Mouse (Mus musculus): ENCODE measurements around the gene March4.
A peak's percentile ranks its signal among the peaks of the same experiment; 100 is the strongest.

March4 gene

DNA sequence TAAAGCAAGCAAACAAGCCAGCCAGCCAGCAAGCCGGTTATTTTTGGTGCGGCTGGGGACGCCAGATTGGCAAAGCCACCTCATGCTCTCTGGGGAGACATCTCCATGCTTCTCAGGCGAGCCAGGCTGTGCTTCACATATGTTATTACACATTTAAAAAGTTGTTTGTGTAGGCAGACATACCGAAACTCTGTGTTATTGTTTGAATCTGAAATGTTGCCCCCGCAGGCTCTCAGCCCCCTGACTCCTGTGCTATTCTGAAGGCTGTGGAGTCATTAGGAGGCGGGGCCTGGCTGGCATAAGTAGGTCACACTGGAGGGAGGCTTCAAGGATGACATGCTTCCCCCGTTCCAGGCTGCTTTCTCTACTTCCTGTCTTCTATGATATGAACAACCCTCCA lies 97.6 kb downstream of the March4 start:
- DNase-seq = no peak

DNA sequence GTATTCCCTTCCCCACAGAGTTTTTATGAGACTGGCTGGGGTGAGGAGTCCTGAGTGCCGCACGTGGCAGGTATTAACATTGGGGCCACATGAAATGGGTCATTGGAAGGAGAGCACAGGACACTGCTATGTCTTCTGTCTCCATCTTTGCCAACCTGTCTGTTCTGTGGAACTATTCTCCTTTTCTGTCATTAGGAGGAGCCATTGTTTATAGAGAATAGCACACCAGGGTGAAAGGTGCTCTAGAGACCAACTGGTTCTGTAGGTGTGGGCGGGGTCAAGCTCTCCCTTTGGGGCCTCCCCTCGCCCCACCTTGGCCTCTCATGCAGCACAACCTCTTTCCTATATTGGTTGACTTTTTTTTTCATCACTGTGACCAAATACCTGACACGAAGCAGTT lies 99.8 kb downstream of the March4 start:
- no peak for DNase-seq

DNA sequence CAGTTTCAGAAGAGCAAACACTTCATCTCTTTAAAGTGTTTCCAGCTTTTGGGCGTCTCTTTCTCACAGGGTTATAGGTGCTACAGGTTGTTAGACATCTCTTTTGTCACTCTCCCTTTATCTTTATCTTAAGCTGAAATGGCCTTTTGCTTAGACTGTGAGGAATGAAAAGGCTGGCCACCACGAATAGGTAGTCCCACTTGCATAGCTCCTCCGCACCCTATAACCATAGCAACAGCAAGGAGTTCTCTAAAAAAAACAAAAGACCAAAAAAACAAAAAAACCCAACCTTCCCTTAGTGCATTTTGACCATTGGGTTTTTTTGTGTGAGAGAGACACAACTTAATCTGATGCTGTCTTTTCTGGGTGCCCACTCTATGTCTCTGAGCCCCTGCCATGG lies 102.2 kb downstream of the March4 start:
- DNase-seq = no peak

DNA sequence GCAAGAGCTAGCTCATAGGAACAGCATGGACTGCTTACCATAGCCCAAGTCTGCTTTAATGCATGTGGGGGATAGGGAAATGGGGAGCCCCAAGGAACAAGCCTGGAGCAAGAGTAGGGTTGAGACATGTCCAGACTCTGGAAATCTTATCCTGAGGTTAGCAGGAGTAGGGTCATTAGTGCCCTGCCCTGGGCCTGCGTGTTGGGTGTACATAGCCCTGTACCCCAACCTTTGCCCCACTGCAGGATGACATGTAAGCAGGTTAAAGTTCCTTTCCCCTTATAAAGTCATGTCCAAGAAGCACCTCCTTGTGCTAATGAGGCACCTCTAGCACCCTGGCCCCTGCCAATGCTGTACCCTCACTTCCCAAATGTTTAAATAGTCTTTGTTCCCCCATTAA lies 104.2 kb downstream of the March4 start:
- DNase-seq = no peak

DNA sequence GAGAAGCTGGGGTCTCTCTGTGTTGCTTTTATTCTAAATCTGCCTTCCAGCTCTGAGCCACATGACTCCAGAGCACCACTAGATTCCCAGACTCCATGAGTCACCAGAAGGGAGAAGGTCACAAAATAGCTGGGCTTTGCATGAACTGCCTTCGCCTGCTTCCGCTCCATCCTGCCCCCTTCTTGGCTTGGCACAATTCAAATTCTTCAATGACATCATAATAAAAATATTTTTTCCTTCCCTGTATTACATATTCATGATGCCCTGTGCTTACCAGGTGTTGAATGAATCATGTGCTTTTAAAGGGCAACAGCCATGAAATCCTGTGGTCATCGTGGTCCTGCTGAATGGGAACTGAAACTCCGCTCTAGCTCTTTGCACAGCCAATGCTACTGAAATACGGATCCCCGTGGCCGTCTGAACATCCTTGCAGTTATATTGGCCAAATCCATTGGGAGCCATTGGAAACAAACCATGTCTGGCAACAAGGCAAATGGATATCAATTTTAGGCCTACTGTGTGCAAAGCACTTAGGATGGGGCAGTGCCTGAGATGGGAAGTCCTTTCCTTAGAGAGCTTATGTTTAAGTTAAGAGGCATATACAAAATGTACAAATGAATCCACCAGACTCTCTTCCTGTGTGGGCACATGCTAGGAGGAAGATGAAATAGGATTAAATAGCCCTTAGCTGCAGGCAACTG lies 107.5 kb downstream of the March4 start:
- DNase-seq = peak; percentile 35 to 50

DNA sequence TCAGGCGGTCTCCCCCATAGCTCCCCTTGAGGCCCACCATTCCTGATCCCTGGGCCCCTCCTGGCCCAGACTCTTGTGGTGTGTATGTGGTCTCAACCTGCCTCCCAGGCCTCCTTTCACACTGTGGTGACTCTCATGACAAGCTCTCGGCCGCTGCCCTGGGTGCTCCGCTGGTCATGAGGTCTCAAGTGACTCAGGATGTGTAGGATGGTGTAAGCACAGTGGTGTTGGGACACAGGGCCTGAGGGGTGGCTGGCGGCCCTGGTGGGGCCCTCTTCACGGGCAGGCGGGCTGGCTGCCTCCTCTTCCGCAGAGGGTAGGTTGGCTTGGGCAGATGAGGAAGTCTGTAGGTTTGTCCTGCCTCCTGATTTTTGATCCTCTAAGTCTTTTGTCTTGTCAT lies 108.2 kb downstream of the March4 start:
- DNase-seq = peak; percentile 21 to 37

DNA sequence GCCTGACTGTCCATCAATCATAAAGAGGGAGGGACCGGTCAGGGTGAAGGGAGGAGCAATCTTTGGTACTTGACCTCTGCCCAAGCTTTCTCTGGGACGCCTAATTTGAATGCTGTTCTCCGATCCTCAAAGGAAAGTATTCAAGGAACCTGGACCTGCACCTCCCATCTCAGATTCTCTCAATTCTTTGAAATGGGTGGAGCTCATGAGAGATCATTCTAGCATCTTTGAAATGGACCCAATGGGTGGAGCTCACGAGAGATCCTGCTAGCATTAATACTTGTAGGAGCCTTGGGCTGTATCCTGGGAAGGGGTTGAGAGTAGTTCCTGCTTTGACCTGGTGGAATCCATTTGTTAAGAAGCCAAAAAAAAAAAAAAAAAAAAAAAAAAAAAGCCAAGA lies 110.3 kb downstream of the March4 start:
- DNase-seq = no peak

DNA sequence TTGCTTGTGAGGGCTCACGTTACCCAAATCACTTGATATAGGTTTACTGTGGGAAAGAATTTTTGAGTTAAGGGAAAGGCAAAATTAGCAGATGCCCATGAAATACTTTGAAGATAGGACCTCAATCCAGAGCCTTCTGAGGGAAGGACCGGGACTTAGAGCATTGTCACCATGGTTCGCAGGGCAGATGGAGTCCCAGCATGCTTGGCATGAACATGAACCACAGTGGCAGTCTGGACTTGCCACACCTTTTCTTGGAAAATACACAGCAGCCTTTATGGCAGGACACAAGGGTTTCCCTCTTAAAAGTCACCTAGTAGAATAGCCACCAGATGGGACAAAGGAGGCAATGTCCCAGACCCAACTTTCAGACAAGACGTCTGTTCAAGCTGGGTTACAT lies 114.6 kb downstream of the March4 start:
- DNase-seq = no peak

DNA sequence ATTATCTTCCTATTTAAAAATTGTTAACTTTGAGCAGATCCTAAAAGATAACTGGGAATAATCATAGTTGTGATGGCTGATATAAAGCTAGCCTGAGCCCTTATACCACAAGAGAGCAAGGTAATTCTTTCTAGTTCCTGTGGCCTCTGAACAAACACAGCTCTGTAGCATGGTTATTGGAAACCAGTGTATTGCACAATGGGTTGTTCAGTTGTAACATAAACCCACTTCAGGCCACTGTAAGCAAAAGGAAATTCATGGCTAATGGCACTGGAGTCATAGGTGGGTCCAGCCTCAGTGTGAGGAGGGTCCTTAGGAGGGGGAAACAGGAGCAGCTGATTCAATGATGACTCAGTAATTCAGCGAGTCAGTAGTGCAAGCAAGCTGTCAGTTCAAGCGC lies 116.5 kb downstream of the March4 start:
- no peak for DNase-seq

DNA sequence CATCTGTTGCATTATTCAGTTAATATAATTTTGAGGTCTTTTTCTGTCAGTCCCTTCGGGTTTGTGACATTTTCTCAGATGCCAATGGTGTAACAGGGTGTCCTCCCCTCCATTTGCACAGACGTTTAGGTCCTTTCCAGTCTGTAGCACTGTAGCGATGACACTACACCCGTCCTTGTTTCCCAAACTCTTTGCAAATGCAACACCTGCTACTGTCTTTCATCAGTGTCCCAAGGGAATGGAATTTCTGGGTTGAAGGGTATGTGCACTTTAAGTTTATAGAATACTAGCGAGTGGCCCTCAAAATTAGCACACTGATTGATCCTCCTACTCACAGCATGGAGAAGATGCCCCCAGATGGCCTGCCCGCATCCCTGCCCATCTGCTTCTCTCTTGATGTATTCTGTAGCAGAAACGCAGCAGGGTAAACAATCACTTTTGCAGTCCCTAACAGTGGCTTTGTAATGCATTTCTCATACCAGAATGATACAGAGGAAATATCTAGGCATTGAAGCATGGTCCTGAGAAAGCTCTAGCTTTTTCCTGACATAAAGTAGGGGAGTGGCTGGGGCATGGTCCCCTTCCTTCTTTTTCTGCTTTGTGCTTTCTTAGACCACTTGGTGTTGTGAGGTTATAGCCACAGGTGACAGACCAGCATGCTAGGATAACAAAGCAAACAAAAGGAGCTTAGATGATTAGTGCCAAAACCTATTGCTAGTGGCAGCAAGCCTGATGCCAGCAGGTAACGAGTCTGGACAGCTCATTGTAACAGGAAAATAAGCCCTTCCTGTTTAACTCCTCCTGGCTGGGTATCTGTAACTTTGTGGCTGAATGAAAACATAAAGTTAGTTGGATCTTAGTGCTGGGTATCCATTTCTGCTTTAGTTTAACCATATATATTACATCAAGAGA lies 117.7 kb downstream of the March4 start:
- DNase-seq = no peak

DNA sequence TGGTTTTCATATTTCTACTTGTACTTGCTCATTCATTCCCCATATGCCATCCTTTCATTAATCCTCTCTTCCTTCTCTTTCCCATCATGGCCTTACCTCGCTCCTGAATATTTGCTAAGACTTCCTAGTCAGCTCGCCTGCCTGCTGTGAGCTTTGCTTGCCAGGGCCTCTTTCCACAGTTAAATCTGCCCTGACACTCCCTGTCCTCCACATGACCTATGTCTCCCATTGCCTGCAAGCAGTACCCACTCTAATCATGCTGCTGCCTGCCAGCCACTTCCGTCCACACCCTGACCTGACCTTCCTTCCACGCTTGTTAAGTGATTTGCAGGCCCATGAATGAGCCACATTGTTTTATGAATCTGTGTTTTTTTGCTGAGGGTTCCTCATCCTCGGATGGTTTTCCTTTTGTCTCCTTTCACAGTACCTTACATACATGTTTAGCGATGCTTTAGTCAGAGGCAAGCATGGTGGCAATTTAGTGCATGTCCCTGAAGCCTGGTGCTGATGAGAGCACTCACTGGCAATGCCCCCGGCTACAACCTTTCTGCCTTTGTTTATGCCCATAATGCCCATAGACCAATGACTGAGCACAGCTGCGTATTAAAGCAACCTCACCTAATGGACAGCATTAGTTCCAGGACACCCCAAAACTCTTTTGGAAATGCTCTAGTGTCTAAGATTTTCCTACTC lies 122.0 kb downstream of the March4 start:
- no peak for DNase-seq

DNA sequence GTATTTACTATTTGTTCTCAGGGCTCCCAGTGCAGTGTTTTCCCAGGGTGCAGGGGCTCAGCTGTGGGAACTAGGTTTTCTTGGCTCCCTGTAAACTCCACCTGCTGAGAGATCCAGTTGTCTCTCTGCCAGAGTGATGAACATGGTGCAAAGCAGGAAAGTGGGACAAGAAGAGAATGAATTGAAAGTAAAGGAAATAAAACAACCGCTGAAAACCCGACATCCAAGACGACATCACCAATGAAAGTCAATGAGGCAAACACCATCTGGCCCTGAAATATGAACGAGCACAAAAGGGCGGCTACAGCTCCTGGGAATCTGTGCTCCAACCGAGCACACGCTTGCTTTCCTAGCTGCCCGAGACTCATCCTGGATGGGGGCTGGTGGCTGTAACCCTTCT lies 122.6 kb downstream of the March4 start:
- no peak for DNase-seq

DNA sequence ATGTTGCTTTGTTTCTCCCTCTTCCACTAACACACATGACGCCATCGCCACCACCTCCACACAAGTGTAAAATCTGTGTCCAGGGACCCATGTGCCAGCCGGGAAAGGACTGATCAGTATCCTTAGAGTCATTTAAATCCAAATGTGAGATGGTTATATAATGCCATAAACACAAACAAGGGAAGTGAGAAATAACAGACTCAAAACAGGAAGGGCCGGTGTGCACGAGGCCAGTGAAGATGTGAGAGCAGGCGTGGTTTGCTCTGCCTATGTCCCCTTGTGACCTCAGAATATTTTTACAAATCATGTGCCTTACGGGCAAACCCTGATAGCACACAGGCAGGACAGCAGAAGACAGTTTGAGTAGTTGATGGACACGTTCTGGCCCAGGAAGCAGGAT lies 123.5 kb downstream of the March4 start:
- DNase-seq = no peak

DNA sequence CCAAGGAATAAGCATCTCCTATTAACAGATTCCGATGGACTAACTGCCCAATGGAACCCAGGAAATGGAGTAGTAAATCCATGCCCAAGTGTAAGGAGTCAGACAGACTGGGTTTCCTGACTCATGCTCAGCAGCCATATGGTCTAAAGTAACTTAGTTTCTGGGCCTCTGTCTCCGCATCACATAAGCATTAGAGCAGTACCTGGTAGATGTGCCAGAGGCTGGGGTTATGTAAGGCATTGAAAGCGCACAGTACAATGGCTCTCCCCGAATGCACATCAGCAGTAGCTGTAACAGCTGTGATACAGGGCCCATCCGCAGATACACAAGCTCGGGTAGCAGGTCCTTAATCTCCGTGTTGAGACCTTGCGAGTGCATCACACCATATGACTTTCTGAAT lies 125.6 kb downstream of the March4 start:
- DNase-seq = no peak

DNA sequence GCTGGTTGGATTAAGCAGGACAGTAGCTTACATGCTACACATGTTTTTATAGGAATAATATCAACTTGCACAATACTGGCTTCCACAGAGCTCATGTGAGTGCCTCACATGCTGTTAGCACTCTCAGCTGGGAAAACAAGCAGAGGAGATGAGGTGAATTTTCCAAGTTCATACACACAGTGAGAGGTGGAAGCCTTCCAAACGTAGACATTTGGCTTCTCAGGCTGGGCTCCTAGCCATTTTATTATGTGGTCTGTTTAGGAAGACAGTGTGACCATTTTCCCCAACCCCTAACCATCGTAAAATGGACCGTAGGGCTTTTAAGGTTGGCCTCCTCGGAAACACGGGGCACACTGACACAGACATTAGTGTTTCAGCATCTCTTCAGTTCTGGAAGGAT lies 126.8 kb downstream of the March4 start:
- DNase-seq = no peak

DNA sequence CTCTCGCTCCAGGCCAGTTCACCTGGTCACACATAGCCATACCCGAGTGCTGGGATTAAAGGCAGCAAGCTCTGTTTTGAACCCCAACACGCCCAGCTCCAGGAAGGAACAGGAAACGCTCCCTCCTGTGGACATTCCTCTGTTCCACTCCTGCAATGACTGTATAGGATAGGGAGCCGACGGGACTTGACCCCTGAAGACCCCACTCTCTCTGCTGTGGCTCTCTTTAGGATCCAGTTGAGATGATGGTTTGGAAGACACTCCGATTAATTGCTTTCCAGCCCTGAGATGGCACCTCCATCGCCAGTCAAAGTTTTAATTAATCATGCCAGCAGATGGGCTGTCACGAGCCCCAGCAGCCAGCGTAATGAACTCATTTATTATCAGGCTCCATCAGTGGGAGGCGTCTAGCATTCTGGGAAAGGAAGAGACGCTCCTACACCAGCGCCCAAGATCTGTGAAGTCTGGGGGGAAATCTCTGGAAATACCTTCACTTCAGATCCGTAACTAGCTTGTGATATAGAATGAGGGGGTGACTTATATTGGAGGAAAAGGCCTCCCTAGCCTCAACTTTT lies 130.1 kb downstream of the March4 start:
- no peak for DNase-seq

DNA sequence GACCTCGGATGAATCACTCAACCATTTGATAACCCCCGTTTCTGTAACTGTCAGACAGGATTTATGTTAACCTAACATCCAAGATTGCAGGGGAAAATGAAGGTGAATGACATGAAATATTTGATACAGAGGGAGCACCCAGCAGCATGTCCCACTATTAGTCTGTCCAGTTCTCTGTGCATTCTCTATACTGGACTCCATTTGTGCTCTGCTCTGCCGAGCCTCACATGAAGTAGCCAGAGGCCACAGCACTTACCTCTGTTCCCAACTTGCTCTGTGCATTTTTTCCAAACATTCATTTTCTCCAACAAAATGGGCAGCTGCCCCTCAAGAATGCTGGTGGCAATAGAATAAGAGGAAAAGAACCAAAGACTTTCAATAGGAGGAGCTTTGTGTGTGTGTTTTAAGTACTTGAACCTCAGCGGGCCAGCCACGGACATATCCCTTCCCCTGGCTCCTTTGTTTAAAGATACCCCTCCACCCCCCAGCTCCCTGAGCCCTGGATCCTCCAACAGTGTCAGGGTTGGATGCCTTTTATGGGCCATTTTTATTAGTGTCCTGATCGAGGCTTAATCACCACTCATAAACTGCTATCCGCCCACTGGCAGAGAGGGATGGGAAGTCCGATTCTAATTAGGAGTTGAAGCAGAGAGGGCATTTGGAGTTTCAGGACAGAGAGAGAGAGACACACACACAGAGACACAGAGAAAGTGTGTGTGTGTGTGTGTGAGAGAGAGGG lies 135.2 kb downstream of the March4 start:
- no peak for DNase-seq

DNA sequence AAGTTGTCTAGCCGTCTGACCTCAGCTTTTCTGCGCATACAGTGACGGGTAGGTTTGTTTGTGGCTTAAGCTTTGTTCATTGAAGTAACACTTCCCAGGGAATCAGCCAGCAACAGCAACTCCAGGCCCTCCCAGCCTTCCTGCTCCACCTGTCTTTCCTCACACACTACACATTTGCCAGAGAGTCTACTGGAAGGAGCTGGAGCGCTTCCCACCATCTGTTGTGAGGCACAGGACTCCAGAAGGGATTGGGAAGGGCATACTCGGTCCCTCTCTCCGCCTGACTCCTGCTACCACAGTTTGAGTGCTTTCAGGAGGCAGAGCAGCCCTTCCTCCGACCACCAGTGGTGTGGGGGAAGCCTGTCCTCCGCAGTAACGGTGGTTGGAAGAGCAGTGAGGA lies 136.1 kb downstream of the March4 start:
- DNase-seq = no peak

DNA sequence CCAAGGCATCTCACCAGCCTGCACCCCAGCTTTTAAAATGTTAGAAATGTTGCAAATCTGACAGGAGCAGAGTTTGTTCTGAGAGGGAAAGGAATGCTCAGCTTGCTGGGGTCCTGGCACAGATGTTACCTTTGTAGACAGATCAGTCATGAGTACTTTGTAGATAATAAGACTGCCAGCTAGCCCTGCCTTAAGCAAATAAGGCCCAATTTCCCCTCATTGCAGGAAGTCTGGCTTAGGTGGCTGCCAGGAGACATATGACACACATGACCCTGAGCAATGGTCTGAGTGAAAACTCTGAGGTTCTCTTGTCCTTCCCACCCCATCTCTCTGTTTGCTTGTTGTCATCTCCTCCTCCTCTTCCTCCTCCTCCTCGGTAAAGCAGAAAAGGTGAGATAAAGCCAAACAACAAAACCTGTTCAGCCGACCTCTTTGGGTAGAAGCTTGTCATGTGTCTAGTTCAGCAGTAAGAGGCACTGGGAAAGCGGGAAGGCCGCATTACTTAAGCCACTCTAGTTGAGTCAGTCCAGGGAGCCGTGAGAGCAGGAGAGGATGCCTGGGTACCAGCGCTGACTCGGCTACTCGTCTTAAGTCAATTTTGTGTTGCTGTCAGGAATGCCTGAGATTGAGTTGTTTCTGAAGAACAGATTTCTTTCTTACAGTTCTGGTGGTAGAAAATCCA lies 136.9 kb downstream of the March4 start:
- no peak for DNase-seq

DNA sequence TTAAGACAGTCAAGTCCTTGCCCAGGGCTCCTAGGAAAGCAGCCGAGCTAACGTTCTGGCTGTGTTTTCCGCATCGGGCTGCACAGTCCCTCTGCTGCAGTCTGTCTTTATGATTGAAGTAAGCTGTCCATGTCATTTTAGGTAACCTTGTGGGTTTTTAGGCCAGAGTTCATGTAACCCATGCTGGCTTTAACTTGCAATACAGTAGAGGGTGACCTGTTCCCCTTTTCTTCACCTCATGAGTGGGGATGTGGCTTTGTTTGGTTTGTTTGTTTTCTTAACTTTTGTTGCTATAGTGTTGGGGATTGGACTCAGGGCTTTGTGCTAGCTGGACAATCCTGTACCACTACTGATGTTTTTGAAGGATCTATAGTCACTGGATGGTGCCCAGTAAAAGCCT lies 146.3 kb downstream of the March4 start:
- no peak for DNase-seq

DNA sequence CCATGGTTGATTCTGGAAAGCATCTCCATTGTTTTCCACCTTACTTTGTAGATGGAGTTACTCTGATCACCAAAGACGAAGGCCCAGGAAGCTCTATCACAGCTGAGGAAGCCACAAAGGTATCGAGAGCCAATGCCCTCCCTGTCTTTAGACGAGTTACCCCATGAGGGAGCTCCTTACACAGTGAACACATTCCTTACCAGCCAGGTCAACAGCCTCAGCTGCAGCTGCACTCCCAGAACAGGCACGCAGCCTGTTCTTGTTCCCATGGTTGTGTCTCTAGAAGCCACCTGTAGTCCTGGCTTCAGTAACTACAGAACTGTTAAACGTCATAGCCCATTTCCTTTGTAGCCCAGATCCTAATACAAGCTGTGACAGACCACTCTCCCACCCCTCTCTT lies 153.1 kb downstream of the March4 start:
- DNase-seq = no peak

DNA sequence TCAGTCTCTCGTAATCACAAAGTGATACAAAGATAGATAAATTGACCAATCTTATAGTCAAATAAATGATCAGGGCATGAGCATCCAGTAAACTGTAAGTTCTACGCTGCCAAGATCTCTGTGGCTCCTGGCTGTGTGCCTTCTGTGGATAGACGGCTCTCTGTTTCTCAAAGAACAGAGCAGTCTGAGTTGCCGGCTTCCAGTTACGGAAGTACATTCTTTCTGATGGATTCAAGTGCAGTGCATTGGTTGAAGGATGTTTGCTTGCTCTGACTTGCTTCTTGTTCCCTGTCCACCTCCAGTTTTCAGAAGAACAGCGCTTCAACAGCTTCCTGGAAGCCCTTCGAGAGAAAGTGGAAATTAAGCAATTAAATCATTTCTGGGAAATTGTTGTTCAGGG lies 153.7 kb downstream of the March4 start:
- no peak for DNase-seq

Data from B cell, adult 2 months (primary cell).